Mouse (Mus musculus): ENCODE results near the gene Fgfbp1.

- TF ChIP-seq POLR2A (IDR thresholded peaks at IDR 0.05; ENCODE audit: borderline replicate concordance, extremely low read depth, low read depth, low read length) (no peak), CTCF (IDR thresholded peaks at IDR 0.05; ENCODE audit: insufficient read depth, low read length) (no peak)
Observed at GRCm38 (mm10) chr5:43982896-43983295, 1.3 kb upstream of the Fgfbp1 start.
